Mouse (Mus musculus) CH12.LX (cell line): ENCODE data around the gene Fam13a. TPM values are rescaled to one million over a fixed set of nuclear protein-coding genes. Genes with fewer than 3 reads are reported as not detected.

Experiments used
- DNase-seq: peaks from one replicate; pipeline ENCODE4 v3.0.0-alpha.2; 2013; ENCODE audit errors: extremely low read depth
- H3K27ac ChIP-seq: 2 replicates; pipeline ENCODE4 v1.5.1; 2012; ENCODE audit warnings: low read depth, mild to moderate bottlenecking, control low read depth, moderate library complexity; ENCODE audit not compliant: insufficient read depth
- H3K27me3 ChIP-seq: replicated peaks from 2 replicates; pipeline ENCODE3; 2012; ENCODE audit warnings: inconsistent platforms
- H3K36me3 ChIP-seq, 2 experiments: replicated peaks in 1 of 2; 2 replicates each; pipeline versions ENCODE3 to v1.6.1; 2012; ENCODE audit warnings: inconsistent platforms in 1 of 2, low read length in 1 of 2, mild to moderate bottlenecking in 1 of 2, mixed read lengths in 1 of 2, moderate library complexity in 1 of 2; ENCODE audit not compliant: control insufficient read depth in 1 of 2, insufficient read depth in 1 of 2
- H3K4me1 ChIP-seq, 2 experiments: 2 replicates each; pipeline ENCODE4 v1.6.1; 2012; ENCODE audit warnings: inconsistent platforms in 1 of 2, moderate library complexity in 1 of 2; ENCODE audit not compliant: insufficient read depth in 2 of 2, control insufficient read depth in 1 of 2
- H3K4me2 ChIP-seq: 2 replicates; pipeline ENCODE4 v1.6.1; 2012; ENCODE audit warnings: low read depth, mild to moderate bottlenecking, control low read depth; ENCODE audit not compliant: poor library complexity, insufficient read depth, severe bottlenecking
- H3K4me3 ChIP-seq, 3 experiments: fragments of 150-350 bp in 1 of 3; sonication (generic) in 1 of 3; replicated peaks in 1 of 3; 2 replicates each; pipeline versions ENCODE3 to v1.5.1; 2011 to 2012; ENCODE audit warnings: low read depth in 2 of 3, low read length in 2 of 3, mild to moderate bottlenecking in 2 of 3, moderate library complexity in 2 of 3, control low read depth in 1 of 3, improper control_type of control experiment in 1 of 3, inconsistent platforms in 1 of 3, mixed read lengths in 1 of 3; ENCODE audit not compliant: poor library complexity in 1 of 3
- H3K79me2 ChIP-seq: replicated peaks from 2 replicates; pipeline ENCODE4 v1.6.1; 2012; ENCODE audit warnings: mild to moderate bottlenecking, moderate library complexity; ENCODE audit not compliant: control insufficient read depth, poor library complexity, insufficient read depth, severe bottlenecking; ENCODE audit errors: extremely low read depth
- H3K9ac ChIP-seq: 2 replicates; pipeline ENCODE4 v1.6.1; 2012; ENCODE audit warnings: low read depth, mild to moderate bottlenecking, control low read depth, moderate library complexity; ENCODE audit not compliant: insufficient read depth
- H3K9me3 ChIP-seq: replicated peaks from 2 replicates; pipeline ENCODE3; 2012; ENCODE audit warnings: low read length, inconsistent platforms, mixed read lengths
- BHLHE40 ChIP-seq: IDR thresholded peaks from 2 replicates; pipeline ENCODE4 v1.6.1; 2011; ENCODE audit warnings: mild to moderate bottlenecking, low read depth, low read length, improper control_type of control experiment
- CHD2 ChIP-seq: IDR thresholded peaks from 2 replicates; pipeline ENCODE4 v1.6.1; 2011; ENCODE audit warnings: low read length, improper control_type of control experiment
- EP300 ChIP-seq: IDR thresholded peaks from 2 replicates; pipeline ENCODE4 v1.6.1; 2011; ENCODE audit warnings: low read length, improper control_type of control experiment
- ETS1 ChIP-seq: conservative IDR thresholded peaks from 2 replicates; pipeline ENCODE4 v1.6.1; 2012; ENCODE audit warnings: low read depth, mild to moderate bottlenecking, inconsistent platforms, low read length, improper control_type of control experiment, moderate library complexity
- IRF4 ChIP-seq: IDR thresholded peaks from 2 replicates; pipeline ENCODE4 v1.6.1; 2014; ENCODE audit warnings: low read depth, mild to moderate bottlenecking, inconsistent platforms, low read length, improper control_type of control experiment
- JUN ChIP-seq: IDR thresholded peaks from 2 replicates; pipeline ENCODE4 v1.6.1; 2011; ENCODE audit warnings: low read depth, mild to moderate bottlenecking, low read length, improper control_type of control experiment, moderate library complexity; ENCODE audit not compliant: insufficient read depth
- MAX ChIP-seq: IDR thresholded peaks from 2 replicates; pipeline ENCODE4 v1.6.1; 2011; ENCODE audit warnings: low read length, improper control_type of control experiment
- MEF2A ChIP-seq: IDR thresholded peaks from 2 replicates; pipeline ENCODE4 v1.6.1; 2014; ENCODE audit warnings: low read depth, mild to moderate bottlenecking, inconsistent platforms, low read length, improper control_type of control experiment, borderline replicate concordance
- MXI1 ChIP-seq: IDR thresholded peaks from 2 replicates; pipeline ENCODE4 v1.6.1; 2011; ENCODE audit warnings: mild to moderate bottlenecking, low read depth, low read length, improper control_type of control experiment
- NRF1 ChIP-seq: IDR thresholded peaks from 2 replicates; pipeline ENCODE4 v1.6.1; 2014; ENCODE audit warnings: low read depth, mild to moderate bottlenecking, inconsistent platforms, low read length, improper control_type of control experiment, moderate library complexity
- POLR2A ChIP-seq: IDR thresholded peaks from 2 replicates; pipeline ENCODE4 v1.6.1; 2011; ENCODE audit warnings: low read depth, mild to moderate bottlenecking, improper control_type of control experiment, low read length
- POLR2AphosphoS2 ChIP-seq: IDR thresholded peaks from 2 replicates; pipeline ENCODE4 v1.6.1; 2011; ENCODE audit warnings: low read depth, low read length, improper control_type of control experiment
- RCOR1 ChIP-seq: conservative IDR thresholded peaks from 2 replicates; pipeline ENCODE4 v1.6.1; 2012; ENCODE audit warnings: low read depth, mild to moderate bottlenecking, inconsistent platforms, low read length, improper control_type of control experiment
- SMC3 ChIP-seq: IDR thresholded peaks from 2 replicates; pipeline ENCODE4 v1.6.1; 2011; ENCODE audit warnings: low read depth, low read length, improper control_type of control experiment
- TBP ChIP-seq: conservative IDR thresholded peaks from 2 replicates; pipeline ENCODE4 v1.6.1; 2011; ENCODE audit warnings: low read depth, low read length, improper control_type of control experiment
- TCF12 ChIP-seq: IDR thresholded peaks from 2 replicates; pipeline ENCODE4 v1.6.1; 2014; ENCODE audit warnings: low read depth, mild to moderate bottlenecking, inconsistent platforms, low read length, improper control_type of control experiment
- USF1 ChIP-seq: IDR thresholded peaks from 2 replicates; pipeline ENCODE4 v1.6.1; 2014; ENCODE audit warnings: low read depth, mild to moderate bottlenecking, inconsistent platforms, low read length, improper control_type of control experiment
- USF2 ChIP-seq: conservative IDR thresholded peaks from 2 replicates; pipeline ENCODE4 v1.6.1; 2011; ENCODE audit warnings: low read depth, low read length, improper control_type of control experiment
- ZKSCAN1 ChIP-seq: IDR thresholded peaks from 2 replicates; pipeline ENCODE4 v1.6.1; 2012; ENCODE audit warnings: low read depth, inconsistent platforms, low read length, improper control_type of control experiment, borderline replicate concordance
- ZNF384 ChIP-seq: IDR thresholded peaks from 2 replicates; pipeline ENCODE4 v1.6.1; 2012; ENCODE audit warnings: low read depth, low read length, improper control_type of control experiment, inconsistent platforms
- dilution Hi-C: fragments of 300-500 bp; cut with MboI; formaldehyde crosslinking; loops from 2 replicates; pipeline ENCODE4 v1.14.3; 2020; ENCODE audit warnings: low sequenced_read_pairs; ENCODE audit not compliant: extremely low pct_unique_long_range_greater_than_20kb, extremely low pct_ligation_motif_present
- in situ Hi-C: fragments of 300-500 bp; cut with MboI; formaldehyde crosslinking; loops from 3 replicates; pipeline ENCODE4 v1.14.3; 2019; ENCODE audit warnings: low sequenced_read_pairs, low pct_ligation_motif_present, low pct_unique_long_range_greater_than_20kb, mixed read lengths
- polyA plus RNA-seq: library from polyadenylated mRNA; unstranded; fragments of >175 nt; gene quantifications from 2 replicates; pipeline ENCODE4 v1.2.1, GENCODE M21; 2012; ENCODE audit warnings: low read depth; ENCODE audit not compliant: insufficient read length
- total RNA-seq, 2 experiments: library from RNA; depleted of rRNA; stranded (reverse); fragments of 300-350 nt in 1 of 2; fragments of >200 nt in 1 of 2; gene quantifications; 2 replicates each; pipeline ENCODE4 v1.2.3; 2012 to 2014

Gene Fam13a
- total and polyA plus RNA-seq, 3 experiments = 0.17 to 0.21 TPM; not detected in 1

DNA sequence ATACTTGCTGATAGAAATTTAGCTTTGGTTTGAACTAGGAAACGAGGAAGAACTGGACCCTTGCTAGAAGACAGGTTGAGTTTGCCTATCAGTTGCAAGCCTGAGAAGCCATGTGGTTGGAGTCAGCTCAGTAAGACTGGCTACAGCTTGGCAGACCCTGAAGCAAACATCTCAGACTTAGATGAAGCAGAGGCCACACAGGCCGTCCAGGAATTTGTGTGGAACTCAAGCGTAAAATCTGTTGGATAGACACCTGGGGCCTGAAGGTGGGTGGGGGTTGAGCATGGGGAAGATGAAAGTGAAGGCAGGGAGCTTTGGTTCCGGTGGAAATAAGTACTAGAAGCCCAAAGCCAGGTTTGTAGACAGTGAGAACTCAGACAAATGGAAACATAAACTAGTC, 25.8 kb downstream of the Fam13a start:
- no peaks in the 10 kb centered on the region for H3K79me2 ChIP-seq
- no peaks in the 10 kb centered on the region for H3K36me3 ChIP-seq
- H3K9me3 ChIP-seq = no peaks in the 10 kb centered on the region
- no peak overlapping the region for H3K4me3 ChIP-seq
- H3K9ac ChIP-seq = 0 out of 2 replicates have a peak overlapping the region, but pooled peaks have one; percentile 1
- H3K27me3 ChIP-seq = no peaks in the 10 kb centered on the region
- H3K4me2 ChIP-seq = peak overlapping the region; percentile 25
- peaks cover 8 to 27% of the 10 kb centered on the region in 2 experiments for H3K4me1 ChIP-seq
- TF ChIP-seq CHD2 (0 out of 2 replicates have a peak, but pooled peaks have one; percentile 14), EP300 (0 out of 2 replicates have a peak, but pooled peaks have one; percentile 0), USF2 (no peak)
- in situ Hi-C loops = no loop called here
- H3K27ac ChIP-seq = no peak overlapping the region
- dilution Hi-C loops = no loop called here
- DNase-seq = peak; percentile 29

DNA sequence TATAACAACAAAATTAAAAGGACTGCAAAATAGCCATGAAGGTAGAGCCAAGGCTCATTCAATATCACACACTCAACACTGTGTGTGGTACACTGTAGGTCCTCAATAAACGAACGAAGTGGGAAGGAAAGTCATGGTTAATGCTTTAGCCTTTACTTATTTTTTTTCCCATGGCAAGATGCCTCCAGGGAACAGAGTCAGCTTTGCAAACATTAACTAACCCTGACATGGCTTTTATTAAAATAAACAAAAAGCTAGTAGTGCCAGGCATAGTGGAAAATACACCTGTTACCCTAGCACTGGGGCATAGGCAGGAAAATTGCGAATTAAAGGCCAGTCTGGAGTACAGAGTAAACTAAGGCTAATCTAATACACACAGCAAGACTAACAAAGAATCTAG, 35.2 kb downstream of the Fam13a start:
- no peaks in the 10 kb centered on the region for H3K9me3 ChIP-seq
- H3K4me1 ChIP-seq = no peaks in the 10 kb centered on the region
- H3K27me3 ChIP-seq = no peaks in the 10 kb centered on the region
- no peak overlapping the region for H3K27ac ChIP-seq
- no peak overlapping the region for H3K9ac ChIP-seq
- DNase-seq = no peak
- H3K4me3 ChIP-seq = no peak overlapping the region
- no peaks in the 10 kb centered on the region for H3K36me3 ChIP-seq
- in situ Hi-C loops (no loop called here), dilution Hi-C loops (no loop called here)
- TF ChIP-seq MEF2A = no peak
- TF ChIP-seq ETS1 = no peak
- no peak for TF ChIP-seq MXI1
- no peak for TF ChIP-seq BHLHE40
- no peak for TF ChIP-seq ZNF384
- TF ChIP-seq SMC3 = no peak
- TF ChIP-seq TCF12 = no peak
- TF ChIP-seq IRF4 = no peak
- no peak for TF ChIP-seq POLR2AphosphoS2
- TF ChIP-seq ZKSCAN1 = no peak
- no peak for TF ChIP-seq POLR2A
- no peak for TF ChIP-seq RCOR1
- TF ChIP-seq MAX = no peak
- TF ChIP-seq USF2 = no peak
- TF ChIP-seq JUN = no peak
- TF ChIP-seq TBP = no peak
- no peak for TF ChIP-seq NRF1
- TF ChIP-seq CHD2 = no peak
- no peak for TF ChIP-seq USF1
- H3K79me2 ChIP-seq = no peaks in the 10 kb centered on the region
- H3K4me2 ChIP-seq = no peak overlapping the region
